Mouse (Mus musculus): ENCODE data around the gene Serf1.

The Serf1 gene

GRCm38 (mm10) chr13:100107652-100108472, at the start of gene Serf1:
Gene Serf1, plus strand, starts transcription at chr13:100108012.
- DNase-seq (ENCODE audit: low read depth, low spot score), result peak; percentile 80
- H3K36me3 ChIP-seq (ENCODE audit: control insufficient read depth, insufficient read depth, low read length, poor library complexity, severe bottlenecking), result no peaks in the 10 kb centered on the region

DNA sequence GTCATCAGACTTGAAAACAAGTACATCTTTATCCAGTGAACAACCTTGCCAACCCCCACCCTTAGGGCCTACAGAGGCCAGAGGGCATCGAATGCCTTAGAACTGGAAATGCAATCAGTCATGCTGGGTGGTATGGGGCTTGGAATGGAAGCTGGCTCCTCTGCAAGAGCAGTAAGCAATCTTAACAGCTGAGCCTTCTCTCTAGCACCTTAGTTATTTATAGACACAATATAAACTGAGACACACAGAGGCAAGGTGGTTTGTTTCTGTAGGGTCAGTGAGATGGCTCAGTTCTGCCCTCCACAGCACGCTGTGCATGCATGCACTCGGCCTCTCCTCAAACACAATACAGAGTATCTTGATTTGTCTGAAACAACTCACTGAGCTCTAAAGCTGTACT, 43.9 kb upstream of the Serf1 start:
- peaks cover 13% of the 10 kb centered on the region; the same call in 1 of the 2 replicates for H3K36me3 ChIP-seq (ENCODE audit: control insufficient read depth, insufficient read depth, low read length, poor library complexity, severe bottlenecking)
- no peaks in the 10 kb centered on the region for H3K27me3 ChIP-seq (ENCODE audit: control insufficient read depth, insufficient read depth, low read length, poor library complexity, severe bottlenecking)
- DNase-seq (ENCODE audit: low read depth, low spot score), result no peak

More at GRCm38 (mm10) chr13:100107652-100108472, at the start of gene Serf1:
- no peaks in the 10 kb centered on the region for H3K27me3 ChIP-seq (ENCODE audit: control insufficient read depth, insufficient read depth, low read length, poor library complexity, severe bottlenecking)

DNA sequence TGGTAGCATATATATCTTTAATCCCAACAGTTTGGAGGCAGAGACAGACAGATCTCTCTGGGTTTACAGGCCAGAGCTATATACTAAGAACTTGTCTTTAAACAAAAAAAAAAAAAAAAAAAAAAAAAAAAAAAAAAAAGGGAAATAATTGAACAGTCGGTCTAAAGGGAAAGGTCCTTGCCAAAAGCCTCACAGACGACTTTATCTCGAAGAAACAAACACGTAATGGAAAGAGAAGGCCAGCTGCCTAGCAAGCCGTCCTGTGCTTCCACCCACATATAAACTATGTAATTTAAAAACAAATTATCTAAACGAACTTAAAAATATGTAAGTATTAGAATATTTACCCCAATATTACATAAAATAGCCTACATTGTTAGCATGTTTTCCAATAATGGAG, 40.0 kb upstream of the Serf1 start:
- no peak for DNase-seq (ENCODE audit: low read depth, low spot score)
- Histone ChIP-seq H3K27me3 (ENCODE audit: control insufficient read depth, insufficient read depth, low read length, poor library complexity, severe bottlenecking) (no peaks in the 10 kb centered on the region), H3K36me3 (ENCODE audit: control insufficient read depth, insufficient read depth, low read length, poor library complexity, severe bottlenecking) (peaks cover 12% of the 10 kb centered on the region)

DNA sequence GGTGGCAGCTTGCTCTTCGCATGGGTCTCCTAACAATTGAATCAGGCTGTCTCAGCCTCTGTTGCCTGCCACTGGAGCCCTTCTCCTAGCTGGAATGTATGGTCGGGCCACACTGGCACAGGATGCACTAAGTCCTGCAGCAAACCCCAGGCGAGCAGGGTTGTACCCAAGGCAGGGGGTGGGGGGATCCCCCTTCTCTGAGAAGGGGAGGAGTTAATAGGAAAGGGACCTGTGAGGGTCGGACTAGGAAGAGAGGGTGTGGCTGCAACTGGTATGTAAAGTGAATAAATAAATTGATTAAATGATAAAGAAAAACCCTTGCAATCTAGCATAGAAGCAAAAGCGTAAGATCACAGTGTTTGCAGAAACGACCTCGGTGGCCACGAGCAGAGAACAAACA, 36.3 kb upstream of the Serf1 start:
- Histone ChIP-seq H3K36me3 (ENCODE audit: control insufficient read depth, insufficient read depth, low read length, poor library complexity, severe bottlenecking) (peaks cover 10% of the 10 kb centered on the region), H3K27me3 (ENCODE audit: control insufficient read depth, insufficient read depth, low read length, poor library complexity, severe bottlenecking) (no peaks in the 10 kb centered on the region)
- DNase-seq (ENCODE audit: low read depth, low spot score), result no peak

DNA sequence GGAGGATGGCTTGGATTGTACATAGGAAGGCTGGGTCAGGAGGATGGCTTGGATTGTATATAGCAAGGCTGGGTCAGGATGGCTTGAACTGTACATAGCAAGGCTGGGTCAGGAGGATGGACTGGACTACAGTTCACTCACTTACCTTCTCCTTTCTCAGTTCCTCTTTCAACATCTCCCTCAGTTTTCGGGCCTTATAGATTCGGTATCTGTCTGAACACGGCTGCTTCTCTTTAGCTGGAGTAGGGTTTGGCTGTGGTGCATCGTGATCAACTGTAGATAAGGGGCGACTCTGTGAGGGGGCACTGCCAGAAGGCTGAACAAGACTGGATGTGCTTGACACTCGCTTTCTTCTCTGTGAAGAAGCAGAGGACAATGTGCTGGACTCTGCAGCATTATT, 9.0 kb upstream of the Serf1 start:
- peak; percentile 36 for DNase-seq (ENCODE audit: low read depth, low spot score)
- H3K36me3 ChIP-seq (ENCODE audit: control insufficient read depth, insufficient read depth, low read length, poor library complexity, severe bottlenecking), result peaks cover 13% of the 10 kb centered on the region; the same call in 1 of the 2 replicates
- no peaks in the 10 kb centered on the region for H3K27me3 ChIP-seq (ENCODE audit: control insufficient read depth, insufficient read depth, low read length, poor library complexity, severe bottlenecking)

- no peaks in the 10 kb centered on the region for H3K27me3 ChIP-seq (ENCODE audit: control insufficient read depth, insufficient read depth, low read length, poor library complexity, severe bottlenecking)
- no peaks in the 10 kb centered on the region for H3K36me3 ChIP-seq (ENCODE audit: control insufficient read depth, insufficient read depth, low read length, poor library complexity, severe bottlenecking)
- no peak for DNase-seq (ENCODE audit: low read depth, low spot score)
These were observed 4.7 kb upstream of the Serf1 start for GRCm38 (mm10) chr13:100103052-100103658.

- Histone ChIP-seq H3K27me3 (ENCODE audit: control insufficient read depth, insufficient read depth, low read length, poor library complexity, severe bottlenecking) (no peaks in the 10 kb centered on the region), H3K36me3 (ENCODE audit: control insufficient read depth, insufficient read depth, low read length, poor library complexity, severe bottlenecking) (no peaks in the 10 kb centered on the region)
- peak; percentile 94 for DNase-seq (ENCODE audit: low read depth, low spot score)
These were observed 4.0 kb upstream of the Serf1 start, which contains the start of gene Bdp1 for GRCm38 (mm10) chr13:100103748-100104254. Gene Bdp1, minus strand, starts transcription at chr13:100104070.

- peak; percentile 27 for DNase-seq (ENCODE audit: low read depth, low spot score)
- Histone ChIP-seq H3K36me3 (ENCODE audit: control insufficient read depth, insufficient read depth, low read length, poor library complexity, severe bottlenecking) (no peaks in the 10 kb centered on the region), H3K27me3 (ENCODE audit: control insufficient read depth, insufficient read depth, low read length, poor library complexity, severe bottlenecking) (no peaks in the 10 kb centered on the region)
These were observed 4.6 kb downstream of the Serf1 start for GRCm38 (mm10) chr13:100112218-100112972.

- peaks cover 8% of the 10 kb centered on the region; the same call in 1 of the 2 replicates for H3K36me3 ChIP-seq (ENCODE audit: control insufficient read depth, insufficient read depth, low read length, poor library complexity, severe bottlenecking)
- DNase-seq (ENCODE audit: low read depth, low spot score), result no peak
- H3K27me3 ChIP-seq (ENCODE audit: control insufficient read depth, insufficient read depth, low read length, poor library complexity, severe bottlenecking), result no peaks in the 10 kb centered on the region
These were observed 16.2 kb downstream of the Serf1 start for GRCm38 (mm10) chr13:100123970-100124369.

DNA sequence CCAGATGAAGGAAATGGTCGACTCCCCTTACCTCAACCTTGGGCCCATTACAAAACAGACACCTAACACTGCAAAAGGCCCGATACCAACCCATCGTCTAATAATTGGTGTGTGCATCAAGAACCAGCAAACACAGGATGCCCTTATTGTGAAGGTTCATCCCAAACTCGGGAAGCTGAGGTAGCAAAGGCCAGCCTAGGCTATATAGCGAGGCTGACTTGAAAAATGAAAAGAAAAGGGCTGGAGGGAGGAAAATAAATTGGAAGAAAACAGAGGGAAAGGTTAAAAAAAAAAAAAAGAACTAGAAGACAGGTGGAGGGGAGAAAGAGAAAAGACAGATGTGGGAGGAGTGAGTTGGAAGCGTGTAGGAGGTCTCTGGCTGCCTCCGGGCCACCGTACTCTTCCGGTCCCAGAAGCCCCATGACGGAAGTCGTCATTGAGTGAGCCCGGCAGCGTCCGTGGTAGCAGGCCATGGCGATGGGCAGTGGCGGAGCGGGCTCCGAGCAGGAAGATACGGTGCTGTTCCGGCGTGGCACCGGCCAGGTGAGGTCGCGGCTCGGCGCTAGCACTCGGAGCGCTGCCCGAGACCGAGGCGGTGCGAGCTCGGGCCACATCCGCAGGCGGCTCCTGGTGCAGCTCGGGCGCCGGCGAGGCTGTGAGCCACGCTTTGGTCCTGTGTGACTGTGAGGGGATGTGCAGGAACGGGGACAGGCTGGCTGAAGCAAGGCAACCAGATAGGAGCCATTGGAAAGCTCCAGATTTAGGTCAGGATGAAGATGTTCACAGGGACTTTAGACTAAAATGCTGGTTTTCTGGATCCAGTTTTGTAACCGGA, 16.8 kb downstream of the Serf1 start, which contains the start of gene Smn1:
Smn1 (plus strand) TSS at position 430 of the 835 bp plus-strand sequence.
- Histone ChIP-seq H3K36me3 (ENCODE audit: control insufficient read depth, insufficient read depth, low read length, poor library complexity, severe bottlenecking) (peaks cover 10% of the 10 kb centered on the region; the same call in 1 of the 2 replicates), H3K27me3 (ENCODE audit: control insufficient read depth, insufficient read depth, low read length, poor library complexity, severe bottlenecking) (no peaks in the 10 kb centered on the region)
- peak; percentile 93 for DNase-seq (ENCODE audit: low read depth, low spot score)

GRCm38 (mm10) chr13:100125258-100125643, 17.4 kb downstream of the Serf1 start:
- peaks cover 10% of the 10 kb centered on the region; the same call in 1 of the 2 replicates for H3K36me3 ChIP-seq (ENCODE audit: control insufficient read depth, insufficient read depth, low read length, poor library complexity, severe bottlenecking)
- no peaks in the 10 kb centered on the region for H3K27me3 ChIP-seq (ENCODE audit: control insufficient read depth, insufficient read depth, low read length, poor library complexity, severe bottlenecking)
- no peak for DNase-seq (ENCODE audit: low read depth, low spot score)

DNA sequence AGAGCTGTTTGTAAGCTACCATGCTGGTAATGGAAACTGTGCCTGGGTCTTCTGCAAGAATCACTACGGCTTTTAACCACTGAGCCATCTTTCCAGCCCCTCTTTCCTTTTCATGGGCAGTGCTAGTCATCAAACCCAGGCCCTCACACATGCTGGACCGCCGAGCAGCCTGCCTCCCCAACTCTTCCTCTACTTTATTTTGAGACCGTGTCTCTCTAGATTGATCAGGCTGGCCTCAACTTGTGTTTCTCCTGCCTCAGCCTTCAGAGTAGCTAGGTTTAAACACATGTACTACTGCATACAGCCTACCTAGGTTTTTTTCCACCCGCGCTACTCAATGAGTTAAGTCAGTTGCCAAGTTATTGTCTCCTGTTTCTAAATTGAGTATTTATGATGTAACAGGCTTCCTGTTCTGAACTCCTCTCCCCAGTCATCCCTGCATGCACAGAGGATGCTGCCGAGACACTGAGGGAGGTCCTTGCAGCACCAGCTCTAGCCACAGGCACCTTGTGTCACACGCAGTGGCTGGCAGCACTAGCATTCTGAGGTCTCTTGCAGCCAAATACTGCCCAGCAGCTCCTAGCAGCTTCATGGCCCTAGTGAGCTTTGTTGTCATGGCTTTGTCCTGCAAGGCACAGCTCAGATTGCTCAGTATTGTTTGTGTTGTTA, 34.0 kb downstream of the Serf1 start:
- no peak for DNase-seq (ENCODE audit: low read depth, low spot score)
- no peaks in the 10 kb centered on the region for H3K27me3 ChIP-seq (ENCODE audit: control insufficient read depth, insufficient read depth, low read length, poor library complexity, severe bottlenecking)

GRCm38 (mm10) chr13:100152659-100153058, 44.8 kb downstream of the Serf1 start:
- H3K27me3 ChIP-seq (ENCODE audit: control insufficient read depth, insufficient read depth, low read length, poor library complexity, severe bottlenecking), result no peaks in the 10 kb centered on the region
- H3K36me3 ChIP-seq (ENCODE audit: control insufficient read depth, insufficient read depth, low read length, poor library complexity, severe bottlenecking), result no peaks in the 10 kb centered on the region
- DNase-seq (ENCODE audit: low read depth, low spot score), result peak; percentile 36

More for the DNA sequence above, 34.0 kb downstream of the Serf1 start:
- H3K36me3 ChIP-seq (ENCODE audit: control insufficient read depth, insufficient read depth, low read length, poor library complexity, severe bottlenecking), result peaks cover 12% of the 10 kb centered on the region
